Mouse (Mus musculus) c-Kit-positive CD71-positive TER-119-positive erythroid progenitor cells, embryonic 14.5 days (primary cell): ENCODE data around the gene Tspyl3.
"Not testable (repeated sequence)": the region's sequence is repeated elsewhere in the genome, so short reads cannot be mapped to it uniquely, and the experiment has no call there.

Experiments used
- DNase-seq: peaks from one replicate; pipeline ENCODE4 v3.0.0-alpha.2; 2013; ENCODE audit warnings: low spot score

Gene Tspyl3

DNA sequence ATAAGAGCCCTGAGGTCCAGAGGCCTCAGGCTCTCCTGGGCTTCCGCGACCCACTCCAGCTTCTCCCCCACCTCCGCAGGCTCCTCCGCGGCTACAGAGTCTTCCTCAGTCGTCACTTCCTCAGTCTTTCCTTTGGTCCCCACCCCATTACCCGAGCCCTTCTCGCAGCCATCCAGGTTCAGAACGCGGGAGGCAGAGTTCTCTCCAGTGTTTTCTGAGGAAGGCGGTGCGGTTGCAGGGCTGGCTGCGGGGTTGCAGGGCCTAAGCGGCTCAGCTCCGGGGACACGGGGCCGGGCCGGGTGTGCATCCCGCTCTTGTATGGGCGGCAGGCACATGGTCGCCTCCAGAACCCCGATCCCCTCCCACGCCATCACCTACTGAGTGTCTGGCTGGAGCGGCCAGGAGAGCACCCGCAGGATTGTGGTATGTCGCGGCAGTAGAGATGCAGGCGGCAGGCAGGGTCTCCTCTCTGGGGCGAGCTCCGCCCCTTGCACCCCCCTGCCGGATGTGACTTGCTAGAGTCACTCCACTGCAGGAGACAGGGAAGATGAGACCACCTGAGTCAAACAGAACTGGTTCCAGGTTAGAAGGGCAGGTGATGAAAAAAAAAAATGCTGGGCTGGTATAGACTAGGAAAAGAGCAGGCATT, at the start of gene Tspyl3:
TSS of gene Tspyl3 (minus strand) at position 496 of the 649 bp plus-strand sequence.
- no peak for DNase-seq

DNA sequence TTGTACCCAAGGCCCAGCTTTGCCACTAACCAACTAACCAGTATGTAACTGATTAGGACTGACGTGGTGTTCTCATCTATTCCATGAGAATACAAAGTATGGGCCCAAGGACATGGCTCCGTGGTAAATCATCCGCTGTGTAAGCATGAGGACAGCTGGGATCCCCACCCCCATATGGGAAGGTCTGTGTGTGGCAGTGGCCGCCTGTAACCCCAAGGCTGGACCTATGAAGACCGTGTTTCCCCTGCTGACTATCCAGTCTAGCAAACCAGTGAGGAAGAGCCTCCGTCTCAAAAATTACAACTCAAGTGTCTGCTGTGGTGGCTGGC, 49.6 kb upstream of the Tspyl3 start:
- DNase-seq: no peak

DNA sequence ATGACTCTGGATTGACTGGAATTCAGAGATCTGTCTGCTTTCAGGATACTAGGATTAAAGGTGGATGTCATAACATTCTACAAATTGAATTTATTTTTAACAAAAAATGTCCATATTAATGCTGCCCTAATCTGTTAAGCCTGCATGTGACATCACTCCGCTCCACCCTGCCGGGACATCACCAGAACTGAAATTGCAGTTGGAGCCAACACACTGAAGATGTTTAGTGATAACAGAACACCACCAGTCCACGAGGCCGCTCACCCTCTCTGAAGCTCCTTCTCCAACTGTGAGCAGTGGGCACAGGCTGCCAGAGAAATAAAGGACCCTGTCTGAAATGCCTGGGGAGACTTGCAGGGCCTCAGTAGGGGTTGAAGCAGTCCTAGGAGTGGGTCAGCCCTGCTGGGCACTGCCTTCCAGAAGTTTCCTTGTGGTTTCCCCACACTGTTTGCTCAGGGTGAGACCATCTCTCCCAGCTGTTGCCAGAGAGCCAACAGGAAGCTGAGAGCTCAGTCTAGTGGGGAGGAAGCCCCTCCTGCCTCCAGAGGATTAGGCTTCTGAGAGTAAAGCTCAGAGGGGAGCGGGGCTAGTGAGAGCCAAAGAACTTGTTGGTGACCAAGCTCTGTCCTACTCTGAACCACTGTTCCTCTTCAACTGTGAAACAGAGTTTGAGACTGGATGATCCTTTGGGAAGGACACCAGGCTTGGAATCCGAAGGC, 49.1 kb upstream of the Tspyl3 start:
- DNase-seq: not testable (repeated sequence)

DNA sequence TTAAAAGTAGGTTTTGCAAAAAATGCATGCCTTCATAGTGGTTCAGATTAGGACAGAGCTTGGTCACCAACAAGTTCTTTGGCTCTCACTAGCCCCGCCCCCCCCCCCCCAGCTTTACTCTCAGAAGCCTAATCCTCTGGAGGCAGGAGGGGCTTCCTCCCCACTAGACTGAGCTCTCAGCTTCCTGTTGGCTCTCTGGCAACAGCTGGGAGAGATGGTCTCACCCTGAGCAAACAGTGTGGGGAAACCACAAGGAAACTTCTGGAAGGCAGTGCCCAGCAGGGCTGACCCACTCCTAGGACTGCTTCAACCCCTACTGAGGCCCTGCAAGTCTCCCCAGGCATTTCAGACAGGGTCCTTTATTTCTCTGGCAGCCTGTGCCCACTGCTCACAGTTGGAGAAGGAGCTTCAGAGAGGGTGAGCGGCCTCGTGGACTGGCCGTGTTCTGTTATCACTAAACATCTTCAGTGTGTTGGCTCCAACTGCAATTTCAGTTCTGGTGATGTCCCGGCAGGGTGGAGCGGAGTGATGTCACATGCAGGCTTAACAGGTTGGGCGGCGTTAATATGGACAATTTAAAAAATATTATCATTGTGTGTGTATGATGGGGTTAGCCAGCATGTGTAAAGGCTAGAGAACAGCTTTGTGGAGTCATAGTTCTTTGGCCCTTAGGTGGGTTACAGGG, 45.1 kb upstream of the Tspyl3 start:
- not testable (repeated sequence) for DNase-seq

DNA sequence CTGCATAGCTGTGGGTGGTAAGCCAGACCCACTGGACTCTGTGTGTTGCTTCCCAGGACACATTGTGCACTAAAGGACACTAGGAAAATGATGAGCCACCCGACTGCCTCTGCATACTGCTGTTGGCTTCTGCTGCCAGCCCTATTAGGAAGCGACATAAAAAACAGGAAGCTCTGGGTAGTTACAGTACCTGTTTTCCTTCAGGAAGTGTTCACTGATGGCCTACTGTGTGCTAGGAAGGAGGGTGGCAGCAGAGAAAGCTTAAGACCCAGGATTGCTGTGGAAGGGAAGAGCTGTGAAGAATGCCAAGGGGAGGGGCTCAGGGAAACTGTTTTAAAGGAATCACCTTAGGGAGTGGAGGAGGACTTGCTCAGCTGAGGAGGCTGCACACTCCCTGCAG, 42.1 kb upstream of the Tspyl3 start:
- DNase-seq: no peak

DNA sequence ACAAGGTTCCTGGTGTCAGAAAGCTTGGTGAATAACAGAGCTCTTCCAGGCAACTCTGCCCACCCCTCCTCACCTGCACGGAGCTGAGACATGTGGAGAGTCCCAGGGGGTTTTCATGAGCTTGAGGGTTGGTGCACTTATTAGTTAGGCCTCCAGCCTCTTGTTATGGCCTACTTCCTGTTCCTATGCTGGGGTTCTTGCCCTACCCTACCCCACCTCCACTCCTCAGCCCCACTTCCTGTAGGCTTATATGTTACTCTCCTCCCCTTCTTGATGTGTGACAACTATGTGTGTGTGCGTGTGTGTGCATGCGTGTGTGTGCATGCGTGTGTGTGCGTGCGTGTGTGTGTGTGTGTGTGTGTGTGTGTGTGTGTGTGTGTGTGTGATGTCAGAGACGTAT, 37.8 kb upstream of the Tspyl3 start:
- no peak for DNase-seq

DNA sequence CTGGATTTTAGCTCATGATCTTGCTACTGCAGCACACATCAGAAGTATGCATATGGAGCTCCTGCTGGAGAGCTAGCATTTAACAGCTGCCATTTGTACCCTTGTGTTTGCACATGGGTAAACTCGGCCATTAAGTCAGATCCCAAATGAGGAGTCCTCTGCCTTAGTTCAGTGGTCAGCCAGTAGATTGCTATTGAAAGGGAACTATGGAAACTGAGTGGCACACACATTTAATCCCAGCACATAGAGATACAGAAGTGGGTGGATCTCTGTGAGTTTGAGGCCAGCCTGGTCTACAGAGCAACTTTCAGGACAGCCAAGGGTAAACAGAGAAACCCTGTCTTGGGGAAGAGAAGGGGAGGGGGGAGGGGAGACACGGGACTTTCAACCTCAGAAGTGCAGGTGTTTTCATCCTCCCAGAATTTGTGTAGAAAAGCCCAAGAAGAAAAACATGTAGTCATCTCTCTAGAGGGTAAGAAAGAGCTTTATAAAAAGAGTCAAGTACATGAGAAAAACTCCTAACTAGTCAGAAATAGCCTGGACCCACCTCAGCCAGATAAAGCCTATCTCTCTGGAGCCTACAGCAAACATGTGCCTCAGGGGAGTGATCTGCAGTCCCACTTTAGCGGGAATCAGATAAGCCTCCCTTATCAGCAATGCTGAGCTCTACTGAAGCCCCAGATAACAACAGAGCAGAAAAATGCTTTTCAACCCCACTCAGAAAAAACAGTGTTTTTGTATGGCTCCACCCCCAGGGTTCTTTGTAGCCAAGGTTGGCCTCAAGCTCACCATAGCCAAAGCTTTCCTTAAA, 34.8 kb upstream of the Tspyl3 start:
- DNase-seq: peak; percentile 72

DNA sequence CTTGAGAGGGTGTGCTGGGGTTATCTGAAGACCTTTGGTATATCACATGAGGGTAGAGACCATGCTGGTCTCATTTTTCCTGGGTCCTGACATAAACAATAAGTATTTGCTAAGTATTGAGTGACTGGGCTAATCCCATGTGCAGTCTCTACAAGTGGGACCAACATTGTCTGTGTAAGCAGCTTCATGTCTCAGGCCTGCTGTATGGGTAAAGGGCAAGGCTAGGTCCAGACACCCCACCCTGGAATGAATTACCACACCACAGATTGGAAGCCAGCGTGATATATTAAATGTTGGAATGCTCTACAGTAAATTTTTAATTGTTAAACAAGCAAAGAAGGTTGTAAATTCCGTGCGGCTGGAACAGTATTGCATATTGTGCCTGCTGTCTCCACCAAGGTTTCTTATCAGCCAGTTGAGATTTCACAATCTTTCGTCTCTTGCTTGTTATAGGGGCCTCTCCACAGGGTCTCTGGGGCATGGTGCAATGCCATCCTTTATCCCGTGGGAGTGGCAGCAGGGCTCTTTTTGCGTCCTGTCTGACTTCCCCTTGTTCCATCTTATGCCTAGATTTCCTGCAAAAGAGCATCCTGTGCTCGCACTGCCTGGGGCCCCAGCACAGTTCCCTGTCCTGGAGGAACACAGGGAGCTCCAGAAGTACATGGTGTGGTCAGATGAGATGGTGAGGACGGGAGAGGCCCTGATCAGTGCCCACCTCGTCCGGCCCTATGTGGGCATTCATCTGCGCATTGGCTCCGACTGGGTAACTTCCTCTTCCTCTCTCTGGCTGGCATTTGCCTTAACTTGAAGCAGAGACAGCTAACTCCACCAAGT, 34.0 kb upstream of the Tspyl3 start:
- DNase-seq: no peak

DNA sequence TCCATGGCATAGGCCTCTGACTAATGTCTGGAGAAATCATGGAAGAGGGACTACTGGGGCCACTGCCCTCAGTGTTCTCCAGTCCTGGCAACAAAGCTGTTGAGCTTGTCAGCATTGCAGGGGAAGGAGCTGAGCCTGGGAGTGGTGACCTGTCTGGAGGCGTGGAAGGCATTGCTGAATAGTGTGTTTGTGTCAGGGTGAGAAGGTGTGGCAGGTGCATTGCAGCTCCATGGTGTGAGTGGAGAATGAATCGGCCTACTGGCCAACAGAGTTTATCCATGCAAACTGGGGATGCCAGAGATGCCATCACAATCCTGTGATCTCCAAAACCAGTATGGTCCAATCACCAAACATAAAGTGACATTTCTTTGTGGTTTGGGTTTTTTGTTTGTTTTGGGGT, 31.4 kb upstream of the Tspyl3 start:
- DNase-seq: no peak

DNA sequence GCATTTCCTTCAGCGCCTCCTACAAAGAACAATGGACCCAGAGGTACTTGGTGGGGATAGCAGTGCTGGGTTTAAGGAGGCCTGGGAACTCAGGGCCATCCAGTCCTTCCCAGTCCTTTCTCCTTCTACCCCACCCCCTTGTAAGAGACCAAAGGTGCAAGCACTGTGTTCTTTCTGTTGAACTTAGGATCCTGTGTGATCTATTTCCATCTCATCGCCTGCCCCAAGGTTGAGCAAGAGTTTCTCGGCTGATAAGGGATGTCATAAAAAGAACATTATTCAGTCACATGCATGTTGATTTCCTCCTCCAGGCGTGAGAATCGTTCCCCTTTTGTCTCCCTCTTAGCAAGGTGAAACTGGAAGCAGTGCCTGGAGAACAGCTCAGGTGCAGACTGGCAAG, 24.5 kb upstream of the Tspyl3 start:
- no peak for DNase-seq

DNA sequence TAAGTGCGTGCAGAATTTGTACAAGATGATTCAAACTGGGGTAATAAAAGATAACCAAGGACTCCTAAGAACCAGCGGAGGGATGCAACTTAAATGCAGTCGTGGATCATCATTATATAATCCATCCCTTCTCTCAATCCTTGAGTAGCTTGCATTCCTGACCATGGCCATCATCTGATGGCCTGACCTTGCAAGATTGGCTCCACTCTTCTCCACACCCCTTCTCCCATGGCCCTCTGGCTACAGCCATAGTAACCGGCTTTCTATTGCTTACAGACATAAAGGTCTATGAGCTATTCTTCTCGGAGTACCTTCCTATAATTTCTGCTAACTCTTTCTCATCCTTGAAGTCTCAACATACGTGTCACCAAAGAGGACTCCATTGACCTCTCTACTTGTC, 16.9 kb upstream of the Tspyl3 start:
- no peak for DNase-seq

DNA sequence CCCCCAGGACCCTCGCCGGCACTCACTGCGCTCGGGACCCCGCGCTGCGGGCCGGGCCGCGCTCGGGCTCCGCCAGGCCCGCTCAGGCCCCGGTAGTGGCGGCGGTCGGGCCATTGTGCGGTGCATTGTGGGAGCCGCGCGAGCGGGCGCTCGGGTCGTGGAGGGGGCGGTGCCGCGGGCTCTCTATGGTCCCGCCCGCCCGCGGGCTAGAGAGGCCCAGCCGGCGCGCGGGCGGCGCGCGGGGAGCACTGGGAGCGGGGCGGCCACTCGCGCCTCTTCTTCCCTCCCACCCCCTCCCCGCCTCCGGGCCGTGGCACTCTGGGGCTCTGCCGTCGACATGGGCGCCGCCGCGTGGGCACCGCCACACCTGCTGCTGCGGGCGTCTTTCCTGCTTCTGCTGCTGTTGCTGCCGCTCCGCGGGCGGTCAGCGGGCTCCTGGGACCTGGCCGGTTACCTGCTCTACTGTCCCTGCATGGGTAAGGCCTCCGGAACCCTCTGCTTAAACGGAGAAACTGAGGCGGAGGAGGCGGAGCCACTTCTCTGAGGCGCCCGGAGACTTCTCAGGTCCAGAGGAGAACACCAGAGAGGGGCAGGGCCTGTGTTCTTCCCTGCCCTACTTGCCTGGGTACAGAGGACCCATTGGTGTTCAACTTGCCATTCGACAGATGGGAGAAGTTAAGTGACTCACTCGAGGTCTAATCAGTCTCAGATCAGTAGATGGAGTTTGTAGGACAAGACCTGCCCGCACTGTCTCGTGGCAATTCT, 16.2 kb upstream of the Tspyl3 start, which contains the start of the genes Plagl2 and Pofut1:
TSS of gene Plagl2 (minus strand) at position 177 of the 765 bp plus-strand sequence.
TSS of gene Pofut1 (plus strand) at position 284 of the 765 bp plus-strand sequence.
- DNase-seq: peak; percentile 89

DNA sequence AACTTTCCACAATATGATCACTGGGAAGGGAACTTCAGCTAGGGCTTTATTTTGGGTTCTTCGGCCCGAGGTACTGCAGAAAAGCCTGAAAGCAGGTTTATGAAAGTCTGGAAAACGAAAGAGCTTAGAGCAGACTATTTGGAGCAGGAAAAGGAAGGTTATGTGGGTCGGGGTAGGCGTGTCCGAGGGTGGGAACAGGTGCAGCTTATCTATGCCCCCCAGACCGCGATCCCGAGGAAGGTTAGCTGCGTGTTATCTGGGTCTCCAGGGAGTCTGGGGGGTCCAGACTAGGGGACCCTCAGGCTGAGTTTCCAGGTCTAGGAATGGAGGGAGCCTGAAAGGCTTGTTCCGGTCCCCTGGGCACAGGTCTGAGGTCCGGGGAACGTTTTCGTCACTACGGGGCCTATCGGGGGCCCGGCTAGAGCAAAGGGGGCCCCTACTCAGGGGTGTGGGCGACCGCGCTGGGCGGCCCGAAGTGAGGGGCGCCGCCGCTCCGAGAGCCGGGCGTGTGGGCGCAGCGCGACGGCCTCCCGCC, 15.5 kb upstream of the Tspyl3 start:
- peak; percentile 84 for DNase-seq

DNA sequence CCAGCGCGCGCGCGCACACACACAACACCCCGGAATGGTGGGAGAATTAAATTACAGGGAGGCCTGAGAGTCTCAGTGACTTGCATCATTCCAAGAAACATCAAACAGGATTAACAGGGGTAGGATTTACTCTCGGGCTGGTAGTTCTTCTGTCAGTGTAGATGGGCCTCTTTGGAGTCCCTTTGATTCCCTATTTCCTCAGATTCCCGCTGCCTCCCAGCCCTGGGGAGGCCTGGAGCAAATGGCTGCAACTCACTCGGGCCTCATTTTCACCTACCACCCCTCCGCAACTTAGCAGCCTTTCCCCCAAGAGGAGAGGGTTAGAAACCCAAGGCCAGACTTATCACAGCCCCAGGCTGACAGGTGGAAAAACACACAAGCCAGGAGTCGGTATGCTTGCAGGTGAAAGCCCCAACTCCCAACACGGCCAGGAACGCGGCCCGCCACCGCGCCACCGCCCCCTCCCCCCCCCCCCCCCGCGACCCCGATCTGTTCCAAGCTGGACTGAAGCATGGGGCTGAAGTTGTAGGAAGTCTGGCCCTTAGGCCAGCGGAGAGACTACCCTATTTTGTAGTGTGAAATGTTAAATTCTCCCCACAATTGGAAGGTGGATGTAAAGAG, 14.7 kb upstream of the Tspyl3 start:
- DNase-seq: no peak

DNA sequence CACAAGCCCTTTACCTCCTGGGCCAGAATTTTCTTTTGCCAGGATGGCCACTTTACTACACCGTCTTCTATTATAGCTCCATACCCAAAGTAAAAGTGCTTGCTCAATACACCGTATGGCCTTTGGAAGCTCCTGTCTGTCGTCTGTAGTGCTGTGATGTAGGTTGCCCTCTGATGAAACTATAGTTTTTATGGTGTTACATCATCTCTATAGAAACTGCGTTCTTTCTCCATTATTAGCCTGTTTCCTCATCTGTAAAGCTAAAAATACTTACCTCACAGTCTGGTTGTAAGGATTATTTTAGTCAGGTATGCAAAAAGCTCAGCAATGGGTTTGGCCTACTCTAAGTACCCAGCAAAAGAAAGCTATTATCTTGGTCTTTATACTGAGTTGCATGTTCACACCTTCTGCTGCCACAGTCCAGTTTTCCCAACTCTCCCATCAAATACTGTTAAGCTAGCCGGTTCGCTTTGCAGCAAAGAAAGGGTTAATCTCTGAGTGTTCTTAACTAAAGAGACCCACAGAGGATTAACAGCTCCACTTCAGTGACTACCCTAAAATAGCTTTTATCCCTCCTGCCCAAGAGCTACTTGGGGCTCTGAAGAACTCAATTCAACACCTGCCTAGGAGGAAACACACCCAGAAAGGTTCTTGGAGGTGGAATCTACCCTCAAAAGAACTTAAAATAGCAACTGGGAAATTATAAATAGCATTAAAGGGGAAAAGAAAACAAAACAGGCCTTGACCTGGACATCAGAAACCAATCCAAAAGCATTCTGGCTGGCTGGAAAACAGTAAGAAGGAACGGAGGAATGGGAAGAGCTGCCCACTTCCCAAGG, 14.0 kb upstream of the Tspyl3 start:
- no peak for DNase-seq

DNA sequence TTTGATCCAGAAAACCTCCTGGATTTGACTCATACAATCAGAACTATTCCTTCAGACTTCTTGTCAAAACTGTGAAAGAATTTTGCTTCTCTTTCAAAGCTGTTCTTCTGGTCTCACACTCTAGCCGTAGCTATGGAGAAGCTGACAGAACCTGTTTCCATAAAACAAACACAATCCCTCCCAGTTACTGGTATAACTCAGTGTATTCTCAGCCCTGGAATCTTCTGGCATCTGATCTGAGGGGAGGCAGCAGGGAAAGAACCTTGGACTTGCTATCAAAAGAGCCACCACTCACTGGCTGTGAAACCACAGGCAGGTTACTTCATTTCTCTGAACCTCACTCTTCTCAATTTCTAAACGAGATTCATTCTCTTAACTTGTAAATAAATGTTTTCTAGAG, 13.2 kb upstream of the Tspyl3 start:
- DNase-seq: no peak

DNA sequence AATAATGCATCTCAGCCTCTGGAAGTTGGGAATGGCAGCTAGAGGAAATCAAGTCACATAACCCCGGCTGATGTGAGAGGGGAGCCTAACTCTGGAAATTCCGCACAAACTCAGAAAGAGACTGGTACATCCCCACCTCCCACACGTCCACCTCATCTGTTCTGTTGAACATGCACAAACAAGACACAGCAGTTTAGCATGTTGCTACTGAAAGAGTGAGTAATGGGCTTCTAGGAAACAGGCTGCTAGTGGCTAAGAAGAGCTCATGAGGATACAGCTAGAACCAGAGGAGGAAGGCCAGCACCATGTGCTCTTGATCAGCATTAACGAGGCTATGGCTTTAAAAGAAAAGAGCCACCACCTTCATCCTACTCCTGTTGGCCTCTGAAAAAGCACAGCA, 12.7 kb upstream of the Tspyl3 start:
- DNase-seq: no peak

DNA sequence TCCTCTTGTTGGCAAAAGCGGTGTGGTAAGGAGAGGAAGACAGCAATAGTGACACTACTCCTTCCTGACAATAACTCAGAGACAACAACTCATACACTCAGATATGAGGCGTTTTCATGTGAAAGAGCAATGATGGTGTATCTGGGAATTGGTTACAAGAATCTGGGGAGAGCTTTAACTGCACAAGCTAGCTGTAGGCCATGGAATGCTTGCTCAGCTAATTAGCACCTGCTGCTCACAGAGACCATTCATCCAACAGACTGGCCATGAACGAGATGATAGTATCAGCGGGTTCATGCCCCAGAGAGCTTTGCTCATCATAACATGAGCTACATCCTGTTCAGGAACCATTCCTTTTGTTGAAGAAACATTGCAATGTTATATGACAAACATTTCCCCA, 12.0 kb upstream of the Tspyl3 start:
- DNase-seq: no peak

DNA sequence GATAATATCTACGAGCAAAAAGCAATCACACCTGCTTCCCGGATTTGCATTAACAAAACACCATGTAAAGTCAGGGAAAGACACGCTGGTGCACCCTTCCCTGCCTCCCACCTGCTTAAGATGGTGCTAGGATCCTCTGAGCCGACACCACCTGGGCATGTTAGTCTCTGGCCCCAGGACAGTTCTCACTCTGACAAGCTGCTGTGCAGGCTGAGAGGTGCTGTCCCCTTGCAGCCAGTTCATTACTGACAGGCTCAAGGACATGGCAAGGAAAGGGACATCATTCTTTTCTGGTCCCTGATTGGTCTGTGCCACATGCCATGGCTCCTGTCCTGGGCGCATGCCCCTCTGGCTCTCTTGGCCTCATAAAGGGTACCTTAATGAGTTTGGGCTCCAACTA, 3.3 kb upstream of the Tspyl3 start:
- DNase-seq: no peak
